Mouse (Mus musculus) myocyte (in vitro differentiated cells): Measurements from ENCODE around the gene AI837181.

ENCODE experiments used
- POLR2A ChIP-seq: IDR thresholded peaks from one replicate; pipeline ENCODE4 v1.6.1; 2011; ENCODE audit warnings: low read depth, mild to moderate bottlenecking, control low read depth, moderate library complexity; ENCODE audit not compliant: insufficient read length
- USF1 ChIP-seq: IDR thresholded peaks from one replicate; pipeline ENCODE4 v1.6.1; 2011; ENCODE audit warnings: low read depth, mild to moderate bottlenecking, control low read depth, moderate library complexity

DNA sequence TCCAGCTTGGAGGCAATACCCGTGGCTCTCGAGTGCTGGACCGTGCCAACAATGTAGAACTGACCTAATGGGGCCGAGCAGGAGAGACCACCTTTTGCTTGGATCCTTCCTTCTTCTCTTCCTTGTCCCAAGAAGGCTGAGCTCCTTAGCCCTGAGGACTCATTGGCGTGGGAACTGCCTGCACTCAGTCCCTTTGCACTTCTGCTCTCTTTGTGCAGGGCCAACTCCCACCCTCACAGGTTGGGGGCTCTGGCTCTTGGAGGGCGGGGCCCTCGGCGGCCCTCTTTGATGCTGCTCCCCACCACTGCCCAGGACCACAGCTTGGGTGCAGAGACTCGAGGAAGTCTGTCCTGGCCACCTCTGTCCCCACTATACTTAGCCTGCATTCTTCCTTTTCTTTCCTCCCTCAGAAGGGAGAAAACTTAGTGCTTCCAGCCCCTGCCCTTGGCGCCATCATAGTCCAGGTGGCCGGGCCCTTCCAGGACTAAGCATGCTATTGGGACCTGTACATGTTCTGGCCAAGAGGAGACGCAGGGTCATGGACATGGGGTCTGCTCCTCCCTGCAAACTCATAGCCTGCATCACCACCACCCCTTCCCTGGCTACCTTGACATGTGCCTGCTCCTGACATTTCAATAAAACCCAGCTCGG is 1.8 kb downstream of the AI837181 start:
- TF ChIP-seq POLR2A = no peak
- TF ChIP-seq USF1 = no peak
